Mouse (Mus musculus) neural tube, embryonic 13.5 days (tissue): ENCODE data around the gene Ptges3l. TPM values are rescaled to one million over a fixed set of nuclear protein-coding genes. Genes with fewer than 3 reads are reported as not detected.
A peak's percentile ranks its signal among the peaks of the same experiment; 100 is the strongest.
"Not testable (repeated sequence)": the region's sequence is repeated elsewhere in the genome, so short reads cannot be mapped to it uniquely, and the experiment has no call there.

ENCODE experiments used
- ATAC-seq: fragments of 200-750 bp; cut with Nextera tagmentation; 2 replicates; pipeline ENCODE4 v1.8.0; 2017; ENCODE audit warnings: low read depth, mild to moderate bottlenecking, moderate TSS enrichment, moderate library complexity
- H3K27ac ChIP-seq: fragments of 300-500 bp; sonication (generic); replicated peaks from 2 replicates; pipeline ENCODE4 v1.5.1; 2015; ENCODE audit warnings: moderate library complexity, mild to moderate bottlenecking, inconsistent platforms
- H3K27me3 ChIP-seq: fragments of 300-500 bp; sonication (generic); 2 replicates; pipeline ENCODE4 v1.6.1; 2015; ENCODE audit warnings: mild to moderate bottlenecking, inconsistent platforms
- H3K36me3 ChIP-seq: fragments of 300-500 bp; sonication (generic); 2 replicates; pipeline ENCODE4 v1.6.1; 2015; ENCODE audit warnings: mild to moderate bottlenecking, inconsistent platforms
- H3K4me1 ChIP-seq: fragments of 300-500 bp; sonication (generic); replicated peaks from 2 replicates; pipeline ENCODE4 v1.6.1; 2015; ENCODE audit warnings: inconsistent platforms
- H3K4me2 ChIP-seq: fragments of 300-500 bp; sonication (generic); 2 replicates; pipeline ENCODE4 v1.6.1; 2015; ENCODE audit warnings: inconsistent platforms, mild to moderate bottlenecking, moderate library complexity
- H3K4me3 ChIP-seq: fragments of 300-500 bp; sonication (generic); 2 replicates; pipeline ENCODE4 v1.5.1; 2015; ENCODE audit warnings: mild to moderate bottlenecking, inconsistent platforms
- H3K9ac ChIP-seq: fragments of 300-500 bp; sonication (generic); 2 replicates; pipeline ENCODE4 v1.6.1; 2015; ENCODE audit warnings: moderate library complexity, mild to moderate bottlenecking, inconsistent platforms
- H3K9me3 ChIP-seq: fragments of 300-500 bp; sonication (generic); 2 replicates; pipeline ENCODE4 v1.6.1; 2016; ENCODE audit warnings: inconsistent platforms
- WGBS: fragments of 180-500 bp; shearing (Covaris S2); methylation state at CpG from one replicate; pipeline ENCODE4 v1.1.7; 2015; 5-methylcytosine and 5-hydroxymethylcytosine counted together
- polyA plus RNA-seq: library from polyadenylated mRNA; unstranded; fragments of >200 nt; fragmentation: Nextera tagmentation; extraction: Ambion mirVana; gene quantifications from 2 replicates; pipeline ENCODE4 v1.2.1, GENCODE M21; 2015

Ptges3l gene
- polyA plus RNA-seq, 1 experiment from 2014 or later = 3.3 TPM

DNA sequence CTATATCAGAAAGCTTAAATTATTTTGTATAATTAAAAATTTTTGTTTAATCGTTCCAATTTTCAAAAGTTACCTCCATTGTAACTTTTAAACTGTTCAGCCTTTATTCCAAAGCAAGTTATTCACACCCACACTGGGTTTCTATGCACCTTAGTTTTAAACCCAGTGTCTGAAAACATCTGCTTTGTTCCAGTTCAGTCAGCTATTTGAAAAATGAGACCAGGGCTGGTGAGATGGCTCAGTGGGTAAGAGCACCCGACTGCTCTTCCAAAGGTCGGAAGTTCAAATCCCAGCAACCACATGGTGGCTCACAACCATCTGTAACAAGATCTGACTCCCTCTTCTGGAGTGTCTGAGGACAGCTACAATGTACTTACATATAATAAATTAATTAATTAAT lies 12.9 kb upstream of the Ptges3l start:
- peaks cover 30% of the 10 kb centered on the region for H3K36me3 ChIP-seq
- H3K27me3 ChIP-seq, H3K4me1 ChIP-seq, ATAC-seq, H3K9me3 ChIP-seq, H3K4me3 ChIP-seq, H3K9ac ChIP-seq, H3K27ac ChIP-seq, H3K4me2 ChIP-seq: not testable (repeated sequence)
- WGBS = 58% methylated on average over 3 of the region's 3 CpGs

- Histone ChIP-seq H3K27me3 (no peaks in the 10 kb centered on the region), H3K9ac (no peak overlapping the region), H3K36me3 (peaks cover 40% of the 10 kb centered on the region), H3K4me3 (no peak overlapping the region), H3K9me3 (no peaks in the 10 kb centered on the region), H3K27ac (no peak overlapping the region), H3K4me2 (no peak overlapping the region), H3K4me1 (no peaks in the 10 kb centered on the region)
- ATAC-seq = no peak
- 34% methylated on average over 4 of the region's 4 CpGs for WGBS
Measured at GRCm38 (mm10) chr11:101436916-101437315, 11.8 kb upstream of the Ptges3l start.

DNA sequence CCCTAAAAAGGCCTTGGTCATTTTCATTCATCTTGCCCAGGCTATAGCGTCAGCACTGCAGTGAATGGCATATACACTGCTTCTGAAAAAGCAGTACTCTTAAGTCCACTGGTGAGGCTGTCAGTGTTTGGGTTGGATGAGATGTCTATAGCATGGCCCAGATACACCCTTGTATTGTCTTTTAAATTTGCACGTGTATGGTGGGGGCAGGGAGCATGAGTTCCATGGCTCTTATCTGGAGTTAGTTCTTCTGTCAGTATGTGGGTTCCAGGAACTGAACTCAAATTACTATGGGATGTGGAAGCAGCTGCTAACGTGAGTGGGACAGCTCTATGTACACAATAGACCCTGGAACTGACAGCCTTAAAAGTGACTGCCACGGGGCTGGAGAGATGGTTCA lies 10.7 kb upstream of the Ptges3l start:
- Histone ChIP-seq H3K4me2 (no peak overlapping the region), H3K4me3 (no peak overlapping the region), H3K36me3 (peaks cover 51% of the 10 kb centered on the region), H3K4me1 (no peaks in the 10 kb centered on the region), H3K27ac (no peak overlapping the region), H3K9me3 (no peaks in the 10 kb centered on the region), H3K9ac (no peak overlapping the region), H3K27me3 (no peaks in the 10 kb centered on the region)
- 83% methylated on average over 4 of the region's 4 CpGs for whole genome bisulfite sequencing
- ATAC-seq = no peak

DNA sequence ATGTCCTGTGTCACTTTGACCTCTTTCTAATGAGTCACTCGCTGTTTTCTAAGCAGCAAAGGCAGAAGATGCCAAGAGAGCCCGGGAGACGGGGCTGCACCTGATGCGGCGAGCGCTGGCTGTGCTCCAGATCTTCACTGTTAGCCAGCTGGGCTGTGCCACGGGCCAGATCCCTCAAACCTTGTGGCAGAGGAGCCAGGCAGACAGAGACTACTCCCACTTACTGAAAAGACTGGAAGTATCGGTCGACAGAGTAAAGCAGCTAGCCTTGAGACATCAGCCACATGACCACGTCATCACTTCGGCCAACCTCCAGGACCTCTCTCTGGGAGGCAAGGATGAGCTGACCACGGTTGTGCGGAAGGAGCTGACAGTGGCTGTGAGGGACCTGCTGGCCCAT lies 8.3 kb upstream of the Ptges3l start:
- Histone ChIP-seq H3K27me3 (no peaks in the 10 kb centered on the region), H3K4me3 (no peak overlapping the region), H3K27ac (no peak overlapping the region), H3K4me2 (no peak overlapping the region), H3K36me3 (peaks cover 72% of the 10 kb centered on the region), H3K4me1 (no peaks in the 10 kb centered on the region), H3K9ac (no peak overlapping the region), H3K9me3 (no peaks in the 10 kb centered on the region)
- no peak for ATAC-seq
- WGBS = 88% methylated on average over 13 of the region's 13 CpGs

DNA sequence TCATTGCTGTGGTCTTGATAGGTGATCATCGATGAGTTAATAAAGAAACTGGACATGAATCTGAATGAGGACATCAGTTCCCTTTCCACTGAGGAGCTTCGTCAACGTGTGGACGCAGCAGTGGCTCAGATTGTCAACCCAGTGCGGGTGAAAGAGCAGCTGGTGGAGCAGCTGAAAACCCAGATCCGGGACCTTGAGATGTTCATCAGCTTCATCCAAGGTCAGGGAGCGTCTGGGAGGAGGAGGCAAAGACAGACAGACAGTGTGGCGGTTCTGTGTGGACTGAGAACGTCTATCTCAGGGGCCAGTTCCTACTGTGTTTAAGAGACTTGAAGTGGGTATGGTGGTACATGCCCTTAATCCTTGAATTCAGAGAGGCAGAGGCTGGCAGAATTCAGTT lies 6.2 kb upstream of the Ptges3l start:
- 94% methylated on average over 9 of the region's 9 CpGs for WGBS
- Histone ChIP-seq H3K4me3 (no peak overlapping the region), H3K4me1 (peaks cover 14% of the 10 kb centered on the region), H3K36me3 (peaks cover 72% of the 10 kb centered on the region), H3K27me3 (no peaks in the 10 kb centered on the region), H3K4me2 (no peak overlapping the region), H3K9ac (no peak overlapping the region), H3K27ac (no peak overlapping the region), H3K9me3 (no peaks in the 10 kb centered on the region)
- ATAC-seq = no peak

GRCm38 (mm10) chr11:101426165-101426564 lies 1.0 kb upstream of the Ptges3l start:
- 62% methylated on average over 8 of the region's 8 CpGs for WGBS
- Histone ChIP-seq H3K4me1 (peaks cover 34% of the 10 kb centered on the region), H3K27ac (no peak overlapping the region), H3K36me3 (peaks cover 24% of the 10 kb centered on the region), H3K9ac (peak overlapping the region; percentile 89), H3K4me2 (peak overlapping the region; percentile 73), H3K27me3 (no peaks in the 10 kb centered on the region), H3K4me3 (peak overlapping the region; percentile 90), H3K9me3 (no peaks in the 10 kb centered on the region)
- no peak for ATAC-seq

GRCm38 (mm10) chr11:101424105-101424851 lies 855 bp downstream of the Ptges3l start, which contains the start of gene Gm27029:
TSS of gene Gm27029 (minus strand) at chr11:101424796.
- H3K4me1 ChIP-seq = peaks cover 34% of the 10 kb centered on the region
- 7% methylated on average over 23 of the region's 23 CpGs for WGBS
- peak; percentile 40; the same call in 1 of the 2 replicates for ATAC-seq
- no peaks in the 10 kb centered on the region for H3K27me3 ChIP-seq
- H3K27ac ChIP-seq = peak within 1 kb of the TSS; percentile 90
- peaks cover 5% of the 10 kb centered on the region for H3K36me3 ChIP-seq
- H3K9me3 ChIP-seq = no peaks in the 10 kb centered on the region
- H3K4me2 ChIP-seq = peak within 1 kb of the TSS; percentile 73
- peak within 1 kb of the TSS; percentile 89 for H3K9ac ChIP-seq
- H3K4me3 ChIP-seq = peak within 1 kb of the TSS; percentile 90

- no peak for ATAC-seq
- WGBS = 90% methylated on average over 5 of the region's 5 CpGs
- Histone ChIP-seq H3K9ac (no peak overlapping the region), H3K4me3 (no peak overlapping the region), H3K4me1 (peaks cover 17% of the 10 kb centered on the region), H3K27me3 (no peaks in the 10 kb centered on the region), H3K27ac (no peak overlapping the region), H3K4me2 (no peak overlapping the region), H3K9me3 (no peaks in the 10 kb centered on the region), H3K36me3 (no peaks in the 10 kb centered on the region)
Measured at GRCm38 (mm10) chr11:101420148-101420547, 5.0 kb downstream of the Ptges3l start.

DNA sequence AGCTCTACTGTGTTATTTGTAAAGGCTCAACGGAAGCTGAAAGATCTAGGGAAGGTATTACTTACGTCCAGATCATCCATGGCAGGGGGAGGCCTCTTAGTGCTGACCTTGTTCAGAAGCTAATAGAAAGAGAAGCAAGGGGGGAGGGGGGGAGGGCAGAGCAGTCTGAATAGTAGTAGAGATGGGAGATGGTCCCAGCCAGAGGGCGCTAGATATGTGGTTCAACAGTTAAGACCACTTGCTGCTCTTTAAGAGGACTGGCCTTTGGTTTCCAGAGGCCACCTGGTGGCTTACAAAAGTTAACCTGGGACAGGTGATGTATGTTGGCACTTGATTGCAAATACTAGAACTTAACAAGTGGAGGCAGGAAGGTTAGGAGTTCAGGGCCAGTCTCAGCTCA lies 5.5 kb downstream of the Ptges3l start:
- WGBS = 24% methylated on average over 3 of the region's 3 CpGs
- Histone ChIP-seq H3K4me1 (peaks cover 17% of the 10 kb centered on the region), H3K27ac (no peak overlapping the region), H3K9me3 (no peaks in the 10 kb centered on the region), H3K4me2 (no peak overlapping the region), H3K4me3 (no peak overlapping the region), H3K27me3 (no peaks in the 10 kb centered on the region), H3K36me3 (no peaks in the 10 kb centered on the region), H3K9ac (no peak overlapping the region)
- no peak for ATAC-seq

- H3K27me3 ChIP-seq = no peaks in the 10 kb centered on the region
- WGBS = 64% methylated on average over 6 of the region's 6 CpGs
- peaks cover 10% of the 10 kb centered on the region for H3K4me1 ChIP-seq
- no peak overlapping the region for H3K4me3 ChIP-seq
- no peak for ATAC-seq
- no peak overlapping the region for H3K4me2 ChIP-seq
- no peak overlapping the region for H3K27ac ChIP-seq
- no peak overlapping the region for H3K9ac ChIP-seq
- H3K36me3 ChIP-seq = peaks cover under 1% of the 10 kb centered on the region; the same call in 1 of the 2 replicates
- H3K9me3 ChIP-seq = no peaks in the 10 kb centered on the region
Measured at GRCm38 (mm10) chr11:101418991-101419390, 6.1 kb downstream of the Ptges3l start.

GRCm38 (mm10) chr11:101417101-101417855 lies 7.9 kb downstream of the Ptges3l start, which contains the start of gene Aarsd1:
TSS of gene Aarsd1 (minus strand) at chr11:101417615.
- peak within 1 kb of the TSS; percentile 83 for H3K4me3 ChIP-seq
- peaks cover 8% of the 10 kb centered on the region for H3K4me1 ChIP-seq
- peak within 1 kb of the TSS; percentile 88 for H3K4me2 ChIP-seq
- peak; percentile 82 for ATAC-seq
- H3K27me3 ChIP-seq = no peaks in the 10 kb centered on the region
- peak within 1 kb of the TSS; percentile 89 for H3K9ac ChIP-seq
- no peaks in the 10 kb centered on the region for H3K9me3 ChIP-seq
- H3K36me3 ChIP-seq = peaks cover 15% of the 10 kb centered on the region; the same call in 1 of the 2 replicates
- peak within 1 kb of the TSS; percentile 87 for H3K27ac ChIP-seq
- under 1% methylated on average over 45 of the region's 45 CpGs for WGBS

DNA sequence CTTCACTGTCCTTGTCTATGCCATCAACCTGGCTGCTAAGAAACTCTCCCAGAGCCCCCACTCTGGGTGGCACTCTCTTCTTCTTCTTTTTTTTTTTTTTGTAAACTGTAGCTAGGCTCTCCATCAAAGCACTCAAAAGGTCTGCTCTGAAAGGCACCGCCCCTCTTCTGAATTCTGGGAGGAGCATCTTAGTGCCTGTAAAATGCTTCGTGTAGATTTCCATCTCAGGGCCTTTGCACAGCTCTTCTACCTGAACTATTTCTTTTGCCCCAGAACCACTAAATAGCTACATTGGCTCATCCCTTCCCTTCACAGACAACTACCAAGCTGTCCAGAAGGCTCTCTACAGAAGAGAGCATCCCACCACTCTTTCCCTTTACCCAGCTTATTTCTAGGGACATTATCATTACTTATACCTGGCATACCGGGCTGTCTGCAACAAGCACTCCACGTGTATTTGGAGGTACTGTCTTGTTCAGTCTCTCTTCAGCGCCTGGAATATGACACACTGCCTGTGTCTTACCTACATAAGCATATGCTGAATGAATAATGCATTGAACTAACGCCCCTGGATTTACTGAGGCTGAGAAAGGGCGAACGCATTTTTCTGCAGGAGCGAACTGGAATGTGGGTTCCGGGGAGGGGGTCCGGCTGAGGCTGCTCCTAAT lies 8.6 kb downstream of the Ptges3l start:
- Histone ChIP-seq H3K27ac (peak overlapping the region; percentile 87), H3K4me1 (peaks cover 8% of the 10 kb centered on the region), H3K9me3 (no peaks in the 10 kb centered on the region), H3K4me2 (peak overlapping the region; percentile 88), H3K27me3 (no peaks in the 10 kb centered on the region), H3K9ac (peak overlapping the region; percentile 89), H3K4me3 (peak overlapping the region; percentile 83), H3K36me3 (peaks cover 22% of the 10 kb centered on the region)
- 3% methylated on average over 11 of the region's 11 CpGs for WGBS
- no peak for ATAC-seq
